Mouse (Mus musculus) intestine, postnatal 0 days (tissue): ENCODE data around the gene Sqor. TPM values are rescaled to one million over a fixed set of nuclear protein-coding genes. Genes with fewer than 3 reads are reported as not detected.

Source experiments
- ATAC-seq: fragments of 200-750 bp; cut with Nextera tagmentation; 2 replicates; pipeline ENCODE4 v1.8.0; 2017; ENCODE audit warnings: mild to moderate bottlenecking, moderate TSS enrichment, moderate library complexity
- H3K27ac ChIP-seq: fragments of 300-500 bp; sonication (generic); 2 replicates; pipeline ENCODE4 v1.5.1; 2014; ENCODE audit warnings: mild to moderate bottlenecking, low read depth, low read length, moderate library complexity
- H3K27me3 ChIP-seq: fragments of 300-500 bp; sonication (generic); replicated peaks from 2 replicates; pipeline ENCODE4 v1.6.1; 2014; ENCODE audit warnings: low read length, mixed read lengths; ENCODE audit not compliant: control insufficient read depth, insufficient read depth
- H3K36me3 ChIP-seq: fragments of 300-500 bp; sonication (generic); 2 replicates; pipeline ENCODE4 v1.6.1; 2014; ENCODE audit warnings: mild to moderate bottlenecking, moderate library complexity; ENCODE audit not compliant: control insufficient read depth, insufficient read depth
- H3K4me1 ChIP-seq: fragments of 300-500 bp; sonication (generic); replicated peaks from 2 replicates; pipeline ENCODE4 v1.6.1; 2014; ENCODE audit warnings: antibody characterized with exemption, low read length, mixed read lengths; ENCODE audit not compliant: control insufficient read depth, insufficient read depth
- H3K4me2 ChIP-seq: fragments of 300-500 bp; sonication (generic); replicated peaks from 2 replicates; pipeline ENCODE4 v1.6.1; 2014; ENCODE audit warnings: low read depth, mild to moderate bottlenecking, moderate library complexity
- H3K4me3 ChIP-seq: fragments of 300-500 bp; sonication (generic); 2 replicates; pipeline ENCODE4 v1.5.1; 2014; ENCODE audit warnings: low read depth, low read length
- H3K9ac ChIP-seq: fragments of 300-500 bp; sonication (generic); 2 replicates; pipeline ENCODE4 v1.6.1; 2014; ENCODE audit warnings: mild to moderate bottlenecking, low read depth, low read length
- H3K9me3 ChIP-seq: fragments of 300-500 bp; sonication (generic); 2 replicates; pipeline ENCODE4 v1.6.1; 2016; ENCODE audit warnings: mixed run types; ENCODE audit not compliant: control insufficient read depth
- CTCF ChIP-seq: sonication (generic); IDR thresholded peaks from 2 replicates; pipeline ENCODE4 v1.5.1; 2016; ENCODE audit warnings: low read depth, mild to moderate bottlenecking, control low read depth, antibody characterized with exemption, moderate library complexity
- WGBS: fragments of 180-500 bp; shearing (Covaris S2); extraction: QIAGEN DNeasy Blood & Tissue Kit; methylation state at CpG from one replicate; pipeline ENCODE4 v1.1.7; 2014; 5-methylcytosine and 5-hydroxymethylcytosine counted together
- polyA plus RNA-seq: library from polyadenylated mRNA; unstranded; fragments of >200 nt; fragmentation: Nextera tagmentation; extraction: Ambion mirVana; gene quantifications from 2 replicates; pipeline ENCODE4 v1.2.1, GENCODE M21; 2015

The Sqor gene
- polyA plus RNA-seq, 1 experiment from 2014 or later = 62.2 TPM

DNA sequence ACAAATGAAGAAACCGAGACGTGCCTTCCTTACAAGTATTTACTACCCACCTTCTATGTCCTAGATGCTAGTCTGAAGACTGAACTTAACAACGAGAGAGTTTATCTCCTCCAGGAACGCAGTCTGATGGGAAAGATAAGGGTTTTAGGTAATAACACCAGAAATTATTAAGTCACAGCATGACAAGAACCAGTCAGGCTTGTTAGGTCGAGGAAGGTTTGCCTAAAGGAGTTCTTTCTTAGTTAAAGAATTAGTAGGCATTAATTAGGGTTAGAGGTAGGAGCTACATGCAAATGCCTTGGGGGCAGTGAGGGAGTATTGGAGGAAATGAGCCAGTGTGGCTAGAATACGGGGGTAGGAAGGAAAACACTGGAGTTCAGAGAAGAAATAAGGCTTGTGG is 24.7 kb downstream of the Sqor start:
- no peaks in the 10 kb centered on the region for H3K9me3 ChIP-seq
- no peak overlapping the region for H3K4me3 ChIP-seq
- ATAC-seq = no peak
- H3K4me2 ChIP-seq = no peak overlapping the region
- no peak for TF ChIP-seq CTCF
- WGBS = 56% methylated on average over 6 of the region's 6 CpGs
- H3K4me1 ChIP-seq = peaks cover 2% of the 10 kb centered on the region; the same call in 1 of the 2 replicates
- no peaks in the 10 kb centered on the region for H3K36me3 ChIP-seq
- no peak overlapping the region for H3K27ac ChIP-seq
- no peaks in the 10 kb centered on the region for H3K27me3 ChIP-seq
- no peak overlapping the region for H3K9ac ChIP-seq

DNA sequence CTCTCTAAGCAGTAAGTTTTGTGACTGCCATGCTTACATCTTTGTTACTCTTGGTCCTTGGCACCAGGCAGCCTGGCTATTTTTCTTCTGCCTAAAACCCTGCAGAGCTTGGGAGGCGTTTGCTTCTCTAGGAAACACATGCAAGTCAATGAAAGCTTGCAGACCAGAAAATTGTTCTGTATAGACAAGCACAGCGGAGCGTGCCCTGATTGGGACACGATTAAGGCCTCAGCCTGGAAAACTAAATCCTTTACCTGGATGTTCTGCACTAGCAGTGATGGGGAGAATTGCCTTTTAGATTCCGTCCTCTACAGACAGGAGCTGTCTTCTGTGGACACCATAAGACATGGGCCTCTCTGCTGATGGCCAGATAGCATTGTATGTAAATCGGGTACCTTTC is 39.4 kb downstream of the Sqor start:
- no peaks in the 10 kb centered on the region for H3K9me3 ChIP-seq
- ATAC-seq = no peak
- WGBS = 89% methylated on average over 6 of the region's 6 CpGs
- no peak for TF ChIP-seq CTCF
- H3K27me3 ChIP-seq = no peaks in the 10 kb centered on the region
- H3K4me3 ChIP-seq = no peak overlapping the region
- H3K9ac ChIP-seq = no peak overlapping the region
- H3K36me3 ChIP-seq = no peaks in the 10 kb centered on the region; the same call in 1 of the 2 replicates
- no peak overlapping the region for H3K27ac ChIP-seq
- no peaks in the 10 kb centered on the region for H3K4me1 ChIP-seq
- H3K4me2 ChIP-seq = no peak overlapping the region

DNA sequence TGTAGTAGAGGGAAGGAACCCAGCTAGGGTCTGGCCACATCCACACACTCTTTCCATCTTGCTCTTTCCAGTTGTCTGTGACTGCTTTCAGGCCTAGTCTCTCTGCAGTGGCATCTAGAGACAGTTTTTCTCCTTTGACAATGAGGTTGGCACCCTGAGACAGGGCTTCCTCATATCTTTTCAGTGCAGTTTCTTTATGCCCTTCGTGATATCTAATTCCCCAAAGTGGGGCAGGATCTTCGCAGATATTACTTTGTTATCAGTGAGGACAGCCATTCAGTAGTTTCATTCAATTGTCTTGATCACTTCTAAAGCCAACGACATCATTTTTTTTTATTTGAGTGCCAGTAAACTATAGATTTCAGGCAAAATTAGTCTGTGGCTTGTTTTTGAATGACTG is 41.0 kb downstream of the Sqor start:
- WGBS = 89% methylated on average over 3 of the region's 3 CpGs
- ATAC-seq = no peak

DNA sequence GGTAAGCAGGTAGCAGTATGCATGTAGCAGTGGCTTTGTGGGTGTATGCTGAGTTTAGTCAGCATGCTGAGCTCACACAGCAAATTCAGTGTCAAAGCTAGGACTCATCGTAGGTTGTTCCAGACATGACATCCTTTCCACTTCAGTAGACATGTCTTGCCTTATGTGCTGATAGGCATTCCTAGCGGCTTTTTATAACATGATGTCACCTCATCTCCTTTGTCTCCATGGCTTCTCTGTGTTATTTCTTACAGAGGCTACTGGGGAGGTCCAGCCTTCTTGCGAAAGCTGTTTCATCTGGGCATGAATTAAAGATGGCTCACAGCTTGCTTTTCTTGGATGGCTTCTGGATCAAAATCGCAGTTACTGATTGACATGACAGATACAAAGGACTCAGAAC is 44.0 kb downstream of the Sqor start:
- H3K27me3 ChIP-seq = no peaks in the 10 kb centered on the region
- no peaks in the 10 kb centered on the region for H3K9me3 ChIP-seq
- no peak overlapping the region for H3K9ac ChIP-seq
- ATAC-seq = no peak
- no peak overlapping the region for H3K4me2 ChIP-seq
- H3K27ac ChIP-seq = no peak overlapping the region
- H3K4me3 ChIP-seq = no peak overlapping the region
- TF ChIP-seq CTCF = no peak
- 84% methylated on average over 4 of the region's 4 CpGs for WGBS
- no peaks in the 10 kb centered on the region for H3K4me1 ChIP-seq
- no peaks in the 10 kb centered on the region for H3K36me3 ChIP-seq

More for the DNA sequence above, 41.0 kb downstream of the Sqor start:
- no peak overlapping the region for H3K27ac ChIP-seq
- H3K9ac ChIP-seq = no peak overlapping the region
- no peak overlapping the region for H3K4me3 ChIP-seq
- no peaks in the 10 kb centered on the region for H3K27me3 ChIP-seq
- no peaks in the 10 kb centered on the region for H3K9me3 ChIP-seq
- no peaks in the 10 kb centered on the region for H3K4me1 ChIP-seq
- no peak for TF ChIP-seq CTCF
- no peaks in the 10 kb centered on the region for H3K36me3 ChIP-seq
- no peak overlapping the region for H3K4me2 ChIP-seq

DNA sequence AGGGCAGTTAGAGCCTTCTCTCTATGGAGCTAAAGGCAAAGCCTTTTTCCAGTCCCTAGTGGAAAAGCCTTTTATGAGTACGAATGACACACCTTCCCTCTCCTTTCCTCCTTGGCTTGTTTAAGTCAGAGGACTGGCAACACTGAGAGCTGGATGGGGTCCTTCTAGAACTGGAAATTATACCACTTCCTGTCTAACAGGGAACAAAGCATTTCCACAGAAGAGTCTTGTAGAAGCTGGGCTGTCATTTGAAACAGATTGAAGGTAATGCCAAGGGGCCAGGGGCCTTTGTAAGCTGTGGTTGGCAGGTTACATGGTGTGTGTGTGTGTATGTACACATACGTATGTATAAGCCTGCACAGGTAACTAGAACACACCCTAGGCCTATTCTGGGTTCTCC is 51.9 kb downstream of the Sqor start:
- ATAC-seq = no peak
- H3K9ac ChIP-seq = no peak overlapping the region
- no peak overlapping the region for H3K27ac ChIP-seq
- no peaks in the 10 kb centered on the region for H3K9me3 ChIP-seq
- no peak for TF ChIP-seq CTCF
- no peak overlapping the region for H3K4me3 ChIP-seq
- no peaks in the 10 kb centered on the region for H3K36me3 ChIP-seq
- H3K4me1 ChIP-seq = no peaks in the 10 kb centered on the region
- 82% methylated on average over 2 of the region's 2 CpGs for WGBS
- H3K27me3 ChIP-seq = no peaks in the 10 kb centered on the region
- no peak overlapping the region for H3K4me2 ChIP-seq

DNA sequence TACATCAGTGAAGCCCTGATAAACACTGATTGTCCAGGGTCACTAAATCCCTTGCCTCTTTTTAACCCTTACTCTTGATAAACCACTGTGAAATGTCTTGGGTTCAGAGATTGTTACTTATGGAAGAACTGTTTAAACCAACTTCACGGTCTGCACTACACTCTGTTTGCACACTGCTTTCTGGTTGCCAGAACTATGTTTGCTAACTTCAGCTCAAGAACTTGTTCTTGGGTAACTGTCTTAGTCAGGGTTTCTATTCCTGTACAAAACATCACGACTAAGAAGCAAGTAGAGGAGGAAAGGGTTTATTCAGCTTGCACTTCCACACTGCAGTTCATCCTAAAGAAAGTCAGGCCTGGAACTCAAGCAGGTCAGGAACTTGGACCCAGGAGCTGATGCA is 56.2 kb downstream of the Sqor start:
- Histone ChIP-seq H3K9ac (no peak overlapping the region), H3K4me3 (no peak overlapping the region)
- WGBS = 29% methylated on average over 2 of the region's 2 CpGs

More for the DNA sequence above, 56.2 kb downstream of the Sqor start:
- no peak overlapping the region for H3K27ac ChIP-seq
- H3K4me1 ChIP-seq = 0 out of 2 replicates have a peak, but pooled peaks cover 2% of the 10 kb centered on the region
- no peaks in the 10 kb centered on the region for H3K27me3 ChIP-seq
- no peaks in the 10 kb centered on the region for H3K36me3 ChIP-seq
- H3K4me2 ChIP-seq = no peak overlapping the region
- H3K9me3 ChIP-seq = no peaks in the 10 kb centered on the region
- TF ChIP-seq CTCF = no peak
- ATAC-seq = no peak
